Mouse (Mus musculus): ENCODE results near the gene AF067061. TPM values are rescaled to one million over a fixed set of nuclear protein-coding genes. Genes with fewer than 3 reads are reported as not detected.
"Not testable (repeated sequence)": the region's sequence is repeated elsewhere in the genome, so short reads cannot be mapped to it uniquely, and the experiment has no call there.

The AF067061 gene
- not detected in 2 replicates for polyA plus RNA-seq (2015; fragmentation: Nextera tagmentation; extraction: Ambion mirVana)

DNA sequence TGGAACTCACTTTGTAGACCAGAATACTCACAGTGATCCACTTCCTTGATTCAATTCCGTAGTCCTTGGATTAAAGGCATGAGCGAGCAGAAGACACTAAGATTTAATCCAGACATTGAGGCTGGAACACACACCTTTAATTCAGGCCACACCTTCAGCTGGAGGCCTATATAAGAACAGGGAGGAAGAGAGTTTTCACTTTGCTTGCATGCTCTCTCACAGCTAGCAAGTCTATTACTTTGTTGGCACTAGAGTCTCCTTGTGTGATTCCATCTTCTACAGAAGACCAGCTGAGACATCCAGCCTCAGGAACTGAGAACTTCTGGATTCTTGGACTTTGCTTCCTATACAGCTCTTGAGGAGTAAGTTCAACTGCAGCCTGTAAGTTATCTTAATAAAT lies at the start of gene AF067061:
TSS of gene AF067061 (plus strand) at position 245 of the 400 bp plus-strand sequence.
- H3K9me3 ChIP-seq (ENCODE audit: low read length); H3K4me3 ChIP-seq (ENCODE audit: low read depth, low read length); H3K4me2 ChIP-seq (ENCODE audit: low read depth, low read length); DNase-seq; H3K9ac ChIP-seq (replicated peaks); H3K4me1 ChIP-seq (ENCODE audit: insufficient read depth); H3K27ac ChIP-seq (ENCODE audit: low read depth); H3K27me3 ChIP-seq (ENCODE audit: insufficient read depth, low read length); ATAC-seq; H3K36me3 ChIP-seq (replicated peaks; ENCODE audit: insufficient read depth, low read length): not testable (repeated sequence)
- WGBS (ENCODE audit: insufficient replicate concordance), result 85% methylated on average over 2 of the region's 2 CpGs

- H3K4me1 ChIP-seq (ENCODE audit: insufficient read depth); ATAC-seq; H3K9me3 ChIP-seq (ENCODE audit: low read length); H3K4me2 ChIP-seq (ENCODE audit: low read depth, low read length); H3K36me3 ChIP-seq (replicated peaks; ENCODE audit: insufficient read depth, low read length); H3K27ac ChIP-seq (ENCODE audit: low read depth); H3K4me3 ChIP-seq (ENCODE audit: low read depth, low read length); H3K9ac ChIP-seq (replicated peaks); H3K27me3 ChIP-seq (ENCODE audit: insufficient read depth, low read length); DNase-seq: not testable (repeated sequence)
- no CpG with 5 or more reads among the region's 2 CpGs for WGBS (ENCODE audit: insufficient replicate concordance)
Observed at GRCm38 (mm10) chr13:120215847-120216246, 47.1 kb upstream of the AF067061 start, which contains the start of gene Gm21762. Gene Gm21762 (minus strand): TSS chr13:120215947.

DNA sequence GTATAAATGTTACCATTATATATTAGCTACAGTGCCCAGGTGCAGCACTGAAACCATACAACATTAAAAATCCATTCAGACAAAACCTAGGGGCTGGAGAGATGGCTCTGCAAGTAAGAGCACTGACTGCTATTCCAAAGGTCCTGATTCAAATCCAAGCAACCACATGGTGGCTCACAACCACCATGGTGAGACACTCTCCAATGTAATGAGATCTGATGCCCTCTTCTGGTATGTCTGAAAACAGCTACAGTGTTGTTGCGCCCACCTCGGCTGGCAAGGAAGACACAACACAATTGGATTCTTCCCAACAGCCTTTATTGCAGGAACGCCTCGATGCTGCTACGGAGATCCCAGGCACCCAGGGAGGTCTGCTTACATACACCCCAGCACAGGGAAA lies 42.0 kb upstream of the AF067061 start:
- not testable (repeated sequence) for ATAC-seq; H3K9me3 ChIP-seq (ENCODE audit: low read length); H3K4me3 ChIP-seq (ENCODE audit: low read depth, low read length); H3K36me3 ChIP-seq (replicated peaks; ENCODE audit: insufficient read depth, low read length); H3K9ac ChIP-seq (replicated peaks); H3K27me3 ChIP-seq (ENCODE audit: insufficient read depth, low read length); H3K27ac ChIP-seq (ENCODE audit: low read depth); H3K4me2 ChIP-seq (ENCODE audit: low read depth, low read length); H3K4me1 ChIP-seq (ENCODE audit: insufficient read depth); DNase-seq
- peak; percentile 33; the same call in 1 of the 2 replicates for TF ChIP-seq CTCF (IDR thresholded peaks at IDR 0.05; ENCODE audit: low read depth)
- 83% methylated on average over 5 of the region's 5 CpGs for WGBS (ENCODE audit: insufficient replicate concordance)

- not testable (repeated sequence) for H3K9me3 ChIP-seq (ENCODE audit: low read length); H3K27me3 ChIP-seq (ENCODE audit: insufficient read depth, low read length); DNase-seq; H3K4me1 ChIP-seq (ENCODE audit: insufficient read depth); ATAC-seq; H3K9ac ChIP-seq (replicated peaks); H3K4me3 ChIP-seq (ENCODE audit: low read depth, low read length); H3K36me3 ChIP-seq (replicated peaks; ENCODE audit: insufficient read depth, low read length); H3K27ac ChIP-seq (ENCODE audit: low read depth); H3K4me2 ChIP-seq (ENCODE audit: low read depth, low read length)
- 85% methylated on average over 16 of the region's 25 CpGs for WGBS (ENCODE audit: insufficient replicate concordance)
Observed at GRCm38 (mm10) chr13:120223012-120223659, 39.8 kb upstream of the AF067061 start.

GRCm38 (mm10) chr13:120231798-120232197 lies 31.1 kb upstream of the AF067061 start:
- 93% methylated on average over 16 of the region's 17 CpGs for WGBS (ENCODE audit: insufficient replicate concordance)
- H3K36me3 ChIP-seq (replicated peaks; ENCODE audit: insufficient read depth, low read length); ATAC-seq; H3K27ac ChIP-seq (ENCODE audit: low read depth); H3K4me1 ChIP-seq (ENCODE audit: insufficient read depth); H3K4me3 ChIP-seq (ENCODE audit: low read depth, low read length); H3K9ac ChIP-seq (replicated peaks); DNase-seq; H3K27me3 ChIP-seq (ENCODE audit: insufficient read depth, low read length); H3K9me3 ChIP-seq (ENCODE audit: low read length); H3K4me2 ChIP-seq (ENCODE audit: low read depth, low read length): not testable (repeated sequence)

- not testable (repeated sequence) for H3K27me3 ChIP-seq (ENCODE audit: insufficient read depth, low read length); H3K9me3 ChIP-seq (ENCODE audit: low read length); ATAC-seq; DNase-seq; H3K4me1 ChIP-seq (ENCODE audit: insufficient read depth); H3K9ac ChIP-seq (replicated peaks); H3K27ac ChIP-seq (ENCODE audit: low read depth); H3K4me3 ChIP-seq (ENCODE audit: low read depth, low read length); H3K4me2 ChIP-seq (ENCODE audit: low read depth, low read length); H3K36me3 ChIP-seq (replicated peaks; ENCODE audit: insufficient read depth, low read length)
- peak; percentile 20; the same call in 1 of the 2 replicates for TF ChIP-seq CTCF (IDR thresholded peaks at IDR 0.05; ENCODE audit: low read depth)
- WGBS (ENCODE audit: insufficient replicate concordance), result 72% methylated on average over 13 of the region's 25 CpGs
Observed at GRCm38 (mm10) chr13:120232447-120233049, 30.4 kb upstream of the AF067061 start.

DNA sequence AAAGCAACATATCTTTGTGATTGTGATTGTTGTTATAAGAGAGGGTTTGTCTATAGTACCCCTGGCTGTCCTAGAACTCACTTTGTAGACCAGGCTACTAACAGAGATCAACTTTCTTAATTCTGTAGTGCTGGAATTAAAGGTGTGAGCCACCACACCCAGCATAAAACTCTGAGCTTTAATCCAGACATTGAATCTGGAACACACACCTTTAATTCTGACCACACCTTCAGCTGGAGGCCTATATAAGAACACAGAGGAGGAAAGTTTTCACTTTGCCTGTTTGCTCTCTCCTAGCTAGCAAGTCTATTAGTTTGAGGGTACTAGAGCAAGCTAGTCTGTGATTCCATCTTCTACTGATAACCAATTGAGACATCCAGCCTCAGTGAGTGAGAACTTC lies 24.1 kb upstream of the AF067061 start, which contains the start of gene Gm21731:
TSS of gene Gm21731 (plus strand) at position 301 of the 400 bp plus-strand sequence.
- H3K9me3 ChIP-seq (ENCODE audit: low read length); H3K27ac ChIP-seq (ENCODE audit: low read depth); H3K4me1 ChIP-seq (ENCODE audit: insufficient read depth); ATAC-seq; DNase-seq; H3K9ac ChIP-seq (replicated peaks); H3K4me2 ChIP-seq (ENCODE audit: low read depth, low read length); H3K4me3 ChIP-seq (ENCODE audit: low read depth, low read length); H3K36me3 ChIP-seq (replicated peaks; ENCODE audit: insufficient read depth, low read length); H3K27me3 ChIP-seq (ENCODE audit: insufficient read depth, low read length): not testable (repeated sequence)

DNA sequence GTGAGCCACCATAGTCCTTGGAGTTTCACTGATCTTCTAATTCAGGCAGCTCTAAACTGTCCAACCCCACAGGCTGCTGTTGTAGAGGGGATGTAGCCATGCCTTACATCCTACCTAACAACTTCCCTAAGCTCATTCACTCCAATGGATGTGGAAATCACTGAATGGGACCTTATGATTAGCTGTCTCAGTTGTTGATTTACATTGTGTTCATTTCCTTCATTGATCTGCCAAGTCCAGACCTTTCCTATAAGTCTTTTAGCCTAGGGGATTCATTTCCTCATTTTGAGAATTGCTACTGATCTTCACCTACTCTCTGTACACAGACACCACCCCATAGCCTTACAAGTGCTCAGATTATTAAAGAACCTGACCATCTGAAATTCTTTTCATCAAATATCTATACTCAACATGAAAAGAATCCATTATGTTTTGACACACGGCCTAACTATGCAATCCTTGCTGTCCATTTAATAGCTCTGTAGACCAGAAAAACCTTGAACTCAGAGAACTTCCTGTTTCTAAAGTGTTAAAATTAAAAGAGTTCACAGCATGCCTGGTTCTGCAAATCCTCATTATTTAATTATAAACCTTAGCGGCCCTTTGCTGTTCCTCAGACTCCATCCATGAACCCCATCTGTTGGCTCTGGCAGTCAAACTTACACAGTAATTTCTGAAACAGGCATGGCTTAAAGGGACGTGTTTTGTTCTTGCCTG lies 11.5 kb upstream of the AF067061 start:
- not testable (repeated sequence) for DNase-seq; ATAC-seq; H3K9me3 ChIP-seq (ENCODE audit: low read length); H3K4me2 ChIP-seq (ENCODE audit: low read depth, low read length); H3K27ac ChIP-seq (ENCODE audit: low read depth); H3K4me1 ChIP-seq (ENCODE audit: insufficient read depth); H3K36me3 ChIP-seq (replicated peaks; ENCODE audit: insufficient read depth, low read length); H3K4me3 ChIP-seq (ENCODE audit: low read depth, low read length); H3K9ac ChIP-seq (replicated peaks); H3K27me3 ChIP-seq (ENCODE audit: insufficient read depth, low read length)
- WGBS (ENCODE audit: insufficient replicate concordance), result 71% methylated on average over 2 of the region's 3 CpGs

DNA sequence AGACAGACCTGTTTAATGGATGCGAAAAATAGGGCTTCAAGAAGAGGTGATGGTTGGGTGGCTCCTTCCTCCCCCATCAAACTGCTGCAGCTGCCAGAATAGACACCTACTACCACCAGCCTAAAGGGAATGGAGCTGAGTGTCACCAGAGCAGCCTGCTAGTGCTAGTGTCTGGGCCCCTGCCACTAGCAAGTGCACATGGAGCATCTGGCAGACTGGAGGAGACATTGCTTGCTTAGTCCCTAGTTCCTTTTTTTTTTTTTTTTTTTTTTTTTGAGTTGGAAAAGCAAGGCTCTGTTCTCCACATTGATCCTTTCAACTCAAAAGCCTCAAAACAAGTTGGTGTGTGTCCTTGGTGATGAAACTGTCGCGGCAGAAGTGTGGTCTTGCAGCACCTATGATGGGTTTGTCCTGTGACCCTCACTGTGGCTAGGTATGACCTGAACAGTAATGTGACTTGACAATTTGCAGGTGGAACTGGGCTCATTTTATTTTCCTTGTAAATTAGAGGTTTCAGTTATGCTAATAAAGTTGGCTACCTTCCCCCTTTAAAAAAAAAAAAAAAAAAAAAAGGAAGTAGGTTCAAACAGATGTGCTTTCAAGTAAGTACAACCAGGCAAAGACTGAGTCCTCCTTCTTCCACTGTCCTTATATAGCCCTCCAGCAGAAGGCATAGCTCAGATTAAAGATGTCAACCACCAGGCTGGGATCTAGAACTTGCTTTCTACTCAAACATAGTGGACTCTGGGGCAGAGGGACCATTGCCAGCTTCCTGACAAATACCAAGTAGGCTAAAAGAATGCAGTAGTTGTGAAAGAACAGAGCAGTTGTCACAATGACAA lies 3.9 kb upstream of the AF067061 start:
- 52% methylated on average over 3 of the region's 3 CpGs for WGBS (ENCODE audit: insufficient replicate concordance)
- not testable (repeated sequence) for DNase-seq; H3K4me3 ChIP-seq (ENCODE audit: low read depth, low read length); H3K9me3 ChIP-seq (ENCODE audit: low read length); H3K4me2 ChIP-seq (ENCODE audit: low read depth, low read length); H3K27me3 ChIP-seq (ENCODE audit: insufficient read depth, low read length); H3K36me3 ChIP-seq (replicated peaks; ENCODE audit: insufficient read depth, low read length); H3K9ac ChIP-seq (replicated peaks); H3K4me1 ChIP-seq (ENCODE audit: insufficient read depth); H3K27ac ChIP-seq (ENCODE audit: low read depth)
- peak; percentile 41; the same call in 1 of the 2 replicates for ATAC-seq

All from liver, postnatal 0 days (tissue).